Mouse (Mus musculus) cerebellum, postnatal 14 days (tissue): Measurements from ENCODE around the gene Ttll10.

Experiments
- DNase-seq, 2 experiments: peaks; one replicate each; pipeline ENCODE4 v3.0.0; 2021; ENCODE audit warnings: mixed read lengths in 2 of 2

Gene Ttll10

DNA sequence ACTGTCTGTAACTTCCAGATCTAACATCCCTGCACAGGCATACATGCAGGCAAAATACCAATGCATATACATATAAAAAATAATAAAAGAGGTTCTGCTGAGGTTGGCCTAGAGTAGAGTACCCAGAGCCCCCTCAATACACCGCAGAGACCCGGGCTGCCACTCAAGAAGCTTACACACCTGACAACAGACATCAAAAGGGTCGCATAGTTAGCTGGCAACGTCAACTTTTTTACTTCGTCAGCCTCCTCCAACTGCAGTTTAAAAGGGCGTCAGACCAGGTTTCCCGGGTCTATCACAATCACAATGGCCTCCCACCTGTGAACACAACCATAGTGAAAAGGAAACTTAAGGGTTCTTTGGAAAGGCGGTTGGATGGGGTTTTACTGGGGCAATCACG is 35.7 kb downstream of the Ttll10 start:
- no peak for DNase-seq

DNA sequence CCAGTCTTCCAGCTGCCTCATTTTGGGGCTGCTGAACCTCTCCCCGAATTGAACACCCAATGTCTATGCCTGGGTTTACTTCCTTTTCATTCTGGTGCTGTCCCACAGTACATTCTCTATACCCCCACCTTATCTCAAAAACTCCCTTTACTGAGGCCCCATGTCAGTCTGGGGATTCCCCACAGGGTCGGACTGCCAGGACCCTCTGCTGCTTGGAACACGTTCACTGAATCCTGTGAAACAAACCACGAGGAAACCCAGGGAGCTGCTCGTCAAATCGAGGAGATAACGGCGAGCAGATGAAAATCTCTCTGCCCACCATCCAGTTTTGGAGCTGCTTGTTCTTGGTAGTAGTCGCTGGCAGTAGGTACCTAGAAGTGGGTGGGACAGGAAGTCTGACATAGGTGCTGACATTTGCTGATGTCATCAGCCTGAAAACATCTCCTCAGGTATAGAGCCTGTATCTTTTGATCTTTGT is 37.2 kb downstream of the Ttll10 start:
- DNase-seq, result no peak

DNA sequence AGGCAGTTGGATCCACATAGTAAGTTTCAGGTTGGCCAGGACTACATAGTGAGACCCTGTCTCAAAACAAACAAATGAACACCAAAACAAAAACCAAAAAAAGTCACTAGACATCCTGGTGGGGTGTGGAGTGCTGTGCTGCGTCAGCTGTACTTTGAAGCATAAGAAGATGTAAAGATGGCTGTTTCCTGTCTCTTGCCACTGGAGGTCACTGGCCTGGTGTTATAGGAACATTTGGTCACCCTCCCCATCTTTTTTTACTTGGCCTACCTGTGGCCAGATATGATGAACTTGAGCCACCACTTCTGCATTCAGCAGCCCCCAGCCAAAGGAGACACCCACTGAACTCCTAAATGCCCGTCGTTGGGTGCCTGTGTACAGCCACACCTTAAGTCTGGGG is 37.8 kb downstream of the Ttll10 start:
- DNase-seq, result no peak

DNA sequence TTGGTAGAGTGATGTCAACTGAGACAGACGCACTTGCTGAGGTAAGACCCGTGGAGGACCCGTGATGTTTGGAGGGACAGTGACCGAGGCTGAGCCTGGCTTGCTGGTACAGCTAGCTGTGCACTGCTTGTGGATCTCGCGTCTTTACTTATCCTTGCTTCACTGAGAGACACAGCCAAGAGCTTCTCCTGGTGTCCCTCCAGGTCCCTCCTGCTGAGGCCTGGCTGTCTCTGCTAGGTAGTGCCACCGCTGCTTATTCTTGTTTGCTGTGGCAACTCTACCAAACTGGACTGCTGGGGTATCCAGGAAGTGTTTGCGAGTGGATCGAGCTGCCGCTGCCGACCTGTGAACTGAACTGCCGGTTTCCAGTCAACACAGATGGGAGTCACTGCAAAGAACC is 39.4 kb downstream of the Ttll10 start:
- DNase-seq, result peak; percentile 34 to 56

DNA sequence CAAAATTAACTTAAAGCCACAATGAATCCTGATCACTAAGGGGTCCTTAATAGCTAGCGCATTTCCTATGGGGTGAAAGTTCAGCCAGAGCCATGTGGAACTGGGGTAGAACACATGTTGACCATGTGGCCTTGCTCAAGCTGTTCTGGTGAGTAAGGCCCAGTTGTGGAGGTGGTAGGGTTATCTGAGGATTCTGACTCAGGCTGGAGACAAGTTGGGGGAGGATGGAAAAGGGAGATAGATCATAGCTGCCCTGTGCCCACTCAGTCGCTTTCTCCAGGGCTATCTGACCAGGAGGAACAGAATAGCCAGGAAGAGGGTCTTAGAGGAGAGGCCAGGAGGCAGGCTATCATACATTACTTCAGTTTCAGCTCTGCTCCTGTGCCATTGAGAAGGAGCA is 44.8 kb downstream of the Ttll10 start:
- DNase-seq, result no peak

GRCm38 (mm10) chr4:156013637-156014036 is 45.6 kb downstream of the Ttll10 start, which contains the start of gene Tnfrsf4:
Gene Tnfrsf4, plus strand, starts transcription at chr4:156013843.
- DNase-seq, result no peak

- DNase-seq, result no peak
These were observed 50.8 kb downstream of the Ttll10 start for GRCm38 (mm10) chr4:156008369-156008768.

GRCm38 (mm10) chr4:156004109-156004508 is 55.1 kb downstream of the Ttll10 start:
- no peak for DNase-seq

DNA sequence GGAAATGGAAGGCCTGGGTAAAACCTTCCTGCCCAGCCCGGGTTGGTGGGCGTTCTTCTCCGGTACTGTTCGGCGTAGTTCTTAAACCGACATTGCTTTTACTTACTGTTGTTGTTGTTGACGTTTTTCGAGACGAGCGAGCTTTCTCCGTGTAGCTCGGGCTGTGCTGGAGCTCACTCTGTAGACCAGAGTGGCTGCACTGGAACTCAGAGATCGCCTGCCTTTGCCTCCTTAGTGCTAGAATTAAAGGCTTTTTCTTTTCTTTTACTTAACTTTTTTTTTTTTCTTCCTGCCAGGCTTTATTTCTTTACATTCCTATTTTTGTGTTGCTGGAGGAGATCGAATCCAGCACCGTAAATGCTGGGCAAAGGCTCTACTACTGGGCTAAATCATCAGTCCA is 65.6 kb downstream of the Ttll10 start:
- DNase-seq, result no peak

DNA sequence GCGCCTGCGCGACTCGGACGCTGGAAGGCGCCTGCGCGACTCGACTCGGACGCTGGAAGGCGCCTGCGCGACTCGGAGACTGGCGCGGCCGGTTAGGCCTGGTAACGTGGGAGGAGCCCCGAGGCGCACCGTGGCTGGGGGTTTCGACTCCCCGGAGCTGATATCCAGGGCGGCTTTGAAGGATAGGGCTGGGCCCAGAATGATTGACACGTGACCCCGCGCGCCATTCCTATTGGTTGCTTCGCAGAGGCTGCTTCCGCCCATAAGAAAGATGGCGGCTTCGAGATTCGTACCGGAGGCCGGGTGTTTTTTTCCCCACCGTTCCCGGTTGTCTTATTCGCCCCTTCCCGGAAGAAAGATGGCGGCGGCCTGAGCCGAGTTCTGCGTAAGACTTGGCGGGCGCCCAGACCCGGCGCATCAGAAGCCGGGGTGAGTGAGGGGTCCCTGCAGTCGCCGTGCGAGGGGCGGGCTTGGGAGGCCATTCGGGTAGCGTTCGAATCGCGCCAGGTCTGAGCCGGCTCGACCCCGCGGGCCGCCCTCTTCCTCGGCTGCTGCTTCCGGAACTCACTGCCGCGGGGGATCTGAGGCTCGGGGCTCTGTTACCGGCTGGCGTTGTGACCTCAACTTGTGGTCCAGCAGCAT is 66.2 kb downstream of the Ttll10 start:
- peak; percentile 98 for DNase-seq

DNA sequence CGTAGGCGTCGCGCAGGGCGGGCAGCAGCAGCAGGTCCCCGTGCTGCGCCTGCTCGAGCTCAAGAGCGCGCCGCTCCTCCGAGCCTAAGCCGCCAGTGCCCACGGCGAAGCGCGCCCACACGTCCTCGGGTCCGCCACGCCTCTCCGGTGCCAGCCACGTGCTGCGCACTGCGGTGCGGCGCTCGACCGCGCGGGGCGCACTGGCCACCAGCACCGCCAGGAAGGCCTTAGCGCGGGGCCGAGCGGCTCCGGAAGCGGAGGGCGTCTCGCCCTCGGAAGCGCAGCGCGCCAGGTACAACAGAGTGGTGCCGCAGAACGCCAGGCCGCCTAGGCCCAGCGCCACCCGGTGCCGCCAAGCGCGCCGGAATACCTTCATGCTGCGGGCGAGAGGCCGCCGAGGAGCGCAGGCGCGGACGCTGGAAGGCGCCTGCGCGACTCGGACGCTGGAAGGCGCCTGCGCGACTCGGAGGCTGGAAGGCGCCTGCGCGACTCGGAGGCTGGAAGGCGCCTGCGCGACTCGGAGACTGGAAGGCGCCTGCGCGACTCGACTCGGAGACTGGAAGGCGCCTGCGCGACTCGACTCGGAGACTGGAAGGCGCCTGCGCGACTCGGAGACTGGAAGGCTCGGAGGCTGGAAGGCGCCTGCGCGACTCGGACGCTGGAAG is 66.8 kb downstream of the Ttll10 start, which contains the start of the genes B3galt6 and Sdf4:
Gene B3galt6 (minus strand): TSS at position 409 of the 665 bp plus-strand sequence.
Gene Sdf4 (plus strand): TSS at position 632 of the 665 bp plus-strand sequence.
- DNase-seq, result peak; percentile 89 to 94

DNA sequence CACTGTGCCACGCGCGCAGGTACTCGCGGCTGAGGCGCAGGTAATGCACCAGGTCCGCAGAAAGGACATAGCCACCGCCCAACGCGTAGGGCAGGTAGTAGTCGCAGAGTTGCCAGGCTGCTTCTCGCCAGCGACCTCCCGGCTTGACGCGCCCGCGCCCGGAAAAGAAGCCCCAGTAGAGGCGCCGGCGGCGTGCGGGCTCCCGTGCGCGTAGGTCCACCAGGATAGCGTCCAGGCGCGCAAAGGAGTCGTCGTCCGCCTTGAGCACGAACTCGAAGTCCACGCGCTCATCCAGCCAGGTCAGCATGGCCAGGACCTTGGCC is 67.3 kb downstream of the Ttll10 start:
- no peak for DNase-seq

DNA sequence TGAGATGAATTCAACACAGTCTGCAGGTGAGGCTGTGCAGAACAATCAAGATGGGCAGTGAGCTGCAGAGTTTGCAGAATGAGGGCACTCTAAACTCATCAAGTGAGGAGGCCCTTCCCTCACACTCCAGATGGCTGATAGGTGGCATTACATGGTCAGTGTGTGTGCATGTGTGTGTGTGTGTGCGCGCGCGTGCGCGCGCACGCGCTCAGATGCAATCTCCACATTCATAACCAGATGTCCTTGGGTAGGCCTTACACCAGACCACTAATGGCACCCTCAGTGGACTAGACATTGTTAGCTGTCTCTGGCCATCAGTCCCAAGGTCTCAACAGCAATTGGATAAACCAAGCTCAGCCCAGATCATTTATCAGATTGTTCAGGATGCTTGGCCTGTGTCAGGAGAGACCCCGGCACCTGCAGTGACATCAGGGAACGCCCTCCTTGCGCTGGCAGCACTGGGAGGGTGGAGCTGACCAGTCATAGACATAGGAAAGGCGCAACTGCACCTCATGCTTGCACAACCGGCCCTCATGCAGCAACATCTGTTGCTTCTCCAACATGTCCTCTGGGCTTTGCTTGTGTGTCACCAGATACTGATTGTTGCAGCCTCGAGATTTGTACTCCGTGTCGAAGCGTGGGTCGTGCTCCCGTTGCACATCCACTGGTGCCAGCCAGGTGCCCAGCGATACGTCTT is 67.9 kb downstream of the Ttll10 start:
- DNase-seq, result no peak
